Mouse (Mus musculus) kidney, adult 2 months (tissue): ENCODE measurements around the gene Kcnb1.

Experiments
- CTCF ChIP-seq: fragments of 200-500 bp; conservative IDR thresholded peaks from 2 replicates; pipeline ENCODE4 v1.5.1; 2011; ENCODE audit warnings: low read depth, mild to moderate bottlenecking, control low read depth, low read length, moderate library complexity, mixed read lengths; ENCODE audit not compliant: insufficient read depth, insufficient read length
- POLR2A ChIP-seq: fragments of 200-500 bp; IDR thresholded peaks from one replicate; pipeline ENCODE4 v1.6.1; 2011; ENCODE audit warnings: low read depth, low read length, control low read depth

GRCm38 (mm10) chr2:167181096-167181495 lies 8.9 kb downstream of the Kcnb1 start:
- TF ChIP-seq CTCF (no peak), POLR2A (no peak)
